Mouse (Mus musculus) cerebellum, adult 18-20 months (tissue): ENCODE measurements around the gene 4933402J07Rik.

ENCODE experiments used
- DNase-seq, 2 experiments: peaks; one replicate each; pipeline ENCODE4 v3.0.0; 2021

4933402J07Rik gene

GRCm38 (mm10) chr8:87563553-87563952 is at the start of gene 4933402J07Rik:
Gene 4933402J07Rik, plus strand, starts transcription at chr8:87563853.
- DNase-seq = no peak

DNA sequence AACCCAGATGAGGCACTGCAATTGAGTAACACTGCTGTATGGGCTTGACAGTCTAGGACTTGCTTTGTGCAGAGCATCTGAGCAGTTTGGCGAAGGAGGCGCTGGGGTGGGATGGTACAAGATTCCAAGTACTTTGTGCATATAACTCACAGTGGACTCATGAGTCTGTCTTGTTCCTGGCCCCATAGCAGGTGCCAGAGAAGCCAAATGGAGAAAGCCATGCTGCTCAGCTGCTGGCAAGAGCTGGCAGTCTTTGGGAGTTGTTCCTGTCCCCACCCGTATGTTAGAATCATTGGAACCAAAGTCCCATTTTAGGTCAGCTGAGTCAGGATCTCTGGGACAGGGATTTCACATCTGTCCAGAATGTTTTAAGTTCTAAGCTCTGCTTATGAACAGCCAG is 46.5 kb upstream of the 4933402J07Rik start:
- peak in 1 of 2 experiments; percentile 45 for DNase-seq

DNA sequence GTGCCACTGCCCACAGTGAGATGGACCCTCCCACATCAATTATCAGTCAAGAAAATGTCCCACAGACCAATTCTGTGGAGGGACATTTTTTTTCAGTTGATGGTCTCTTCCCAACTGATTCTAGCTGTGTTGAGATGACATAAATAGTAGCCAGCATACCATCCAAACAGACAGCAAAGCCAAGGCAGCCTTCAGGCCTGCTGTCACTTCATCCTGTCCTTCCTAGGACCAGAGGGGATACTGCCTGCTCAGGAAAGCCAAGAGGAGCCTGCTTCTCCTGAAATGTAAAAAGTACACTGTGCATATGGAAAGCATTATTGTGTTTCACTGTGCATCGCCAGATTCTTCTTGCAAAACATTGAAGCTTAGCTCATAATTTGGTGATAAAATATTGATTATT is 38.6 kb upstream of the 4933402J07Rik start:
- peak; percentile 24 to 42 for DNase-seq

DNA sequence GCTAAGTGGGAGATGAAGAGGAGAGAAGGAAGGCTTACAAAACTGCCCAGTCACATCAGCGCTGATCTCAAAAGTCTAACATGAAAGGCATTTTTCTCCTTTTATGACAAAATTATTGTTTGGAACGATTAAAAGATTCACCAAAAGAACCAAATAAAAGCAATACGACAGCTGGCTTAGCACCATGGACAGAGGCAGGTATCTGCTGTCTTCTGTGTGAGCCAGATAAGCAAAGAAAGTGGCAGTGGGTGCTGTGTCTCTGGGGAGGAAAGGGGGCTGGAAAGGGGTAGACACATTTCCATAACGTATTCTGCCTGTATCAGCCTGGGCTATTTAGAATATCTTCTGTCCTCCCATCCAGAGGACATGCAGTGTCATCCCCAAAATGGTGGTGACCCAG is 32.5 kb upstream of the 4933402J07Rik start:
- no peak for DNase-seq

GRCm38 (mm10) chr8:87533476-87533875 is 30.2 kb upstream of the 4933402J07Rik start:
- peak; percentile 22 to 27 for DNase-seq

GRCm38 (mm10) chr8:87534846-87535245 is 28.8 kb upstream of the 4933402J07Rik start:
- DNase-seq = peak; percentile 37 to 45

- peak; percentile 93 to 94 for DNase-seq
Measured at GRCm38 (mm10) chr8:87536615-87537329, 26.9 kb upstream of the 4933402J07Rik start.

DNA sequence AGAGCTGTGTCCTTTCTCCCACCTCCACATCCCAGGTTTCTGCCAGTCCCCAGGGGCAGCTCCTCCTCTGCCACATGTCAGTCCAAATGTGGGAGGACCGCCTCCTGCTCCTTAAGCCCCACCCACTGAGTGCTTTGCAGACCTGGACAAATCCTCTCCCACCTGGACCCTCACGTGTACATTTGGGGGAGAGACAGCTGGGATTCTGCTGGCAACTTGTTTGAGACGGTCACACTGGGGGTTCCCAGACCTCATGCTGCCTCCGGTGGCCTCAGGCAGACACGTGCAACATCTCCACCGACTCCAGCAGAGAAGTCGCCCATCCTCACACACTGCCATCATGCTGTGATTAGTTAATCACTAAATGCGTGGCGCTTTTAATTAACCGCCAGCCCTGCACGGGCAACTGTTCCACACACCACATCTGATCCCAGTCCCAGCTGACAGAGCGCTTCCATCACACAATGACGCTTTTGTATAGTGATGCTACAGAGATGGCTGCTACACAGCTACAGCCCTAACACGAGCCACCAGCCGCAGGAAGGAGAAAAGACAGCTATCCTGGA is 23.7 kb upstream of the 4933402J07Rik start:
- peak; percentile 46 to 56 for DNase-seq

DNA sequence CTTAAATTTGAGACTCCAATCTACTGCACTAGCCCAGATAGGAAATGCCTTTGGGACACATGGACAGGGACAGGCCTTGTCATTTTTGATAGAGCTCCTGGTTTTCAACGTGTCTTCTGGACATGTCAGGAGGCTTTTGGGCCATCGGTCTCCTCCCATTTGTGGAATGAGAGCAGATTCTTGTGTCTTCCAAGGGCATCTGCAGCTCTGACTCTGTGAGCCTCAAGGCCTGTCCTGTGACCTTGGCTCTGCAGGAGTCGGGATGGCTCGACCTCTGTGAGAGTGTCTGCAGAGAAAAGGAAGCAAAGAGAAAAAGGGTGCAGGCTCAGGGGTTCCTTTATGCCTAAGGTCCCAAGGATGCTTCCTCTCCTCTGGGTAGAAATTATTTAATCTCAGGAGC is 13.8 kb upstream of the 4933402J07Rik start:
- no peak for DNase-seq

GRCm38 (mm10) chr8:87552801-87553200 is 10.9 kb upstream of the 4933402J07Rik start:
- DNase-seq = no peak

DNA sequence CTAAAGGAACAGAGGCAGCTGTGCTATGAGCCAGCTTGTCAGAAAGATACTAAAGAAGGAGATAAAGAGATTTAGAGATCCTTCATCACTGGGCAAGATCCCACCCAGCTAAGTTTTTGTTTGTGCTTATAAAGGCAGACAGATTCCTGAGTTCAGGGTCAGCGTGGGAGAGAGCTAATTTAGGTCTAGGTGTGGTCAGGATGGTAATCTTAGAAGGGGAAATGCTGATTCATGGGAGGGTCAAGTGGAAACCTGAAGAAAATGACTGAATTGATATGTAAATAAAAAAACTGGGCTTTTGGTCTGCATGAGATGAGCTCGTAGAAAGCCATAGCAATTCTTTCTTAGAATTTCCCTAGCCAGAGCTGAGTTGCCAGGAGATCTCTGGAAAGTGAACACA is 2.9 kb upstream of the 4933402J07Rik start:
- DNase-seq = no peak

DNA sequence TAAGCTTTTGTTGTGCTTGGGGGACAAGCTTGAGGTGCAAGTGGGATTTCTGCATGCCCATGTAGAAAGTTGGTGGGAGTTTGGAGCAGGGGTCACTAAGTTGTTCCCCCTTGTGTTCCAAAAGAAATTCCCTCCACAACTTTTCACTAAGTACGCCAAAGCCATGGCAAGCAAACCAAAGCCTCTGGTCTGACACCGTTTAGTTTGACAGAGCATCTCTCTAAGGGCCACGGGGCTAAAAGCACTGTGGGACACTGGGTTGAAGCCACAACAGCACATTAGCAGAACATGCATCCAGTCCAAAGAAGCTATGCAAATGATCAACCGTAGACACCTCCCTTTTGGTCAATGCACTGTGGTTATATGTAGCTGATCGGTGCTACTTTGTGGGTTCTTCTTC is 5.5 kb downstream of the 4933402J07Rik start:
- DNase-seq = no peak

- no peak for DNase-seq
Measured at GRCm38 (mm10) chr8:87569706-87570563, 6.3 kb downstream of the 4933402J07Rik start.

- DNase-seq = no peak
Measured at GRCm38 (mm10) chr8:87570564-87570855, 6.9 kb downstream of the 4933402J07Rik start.

- DNase-seq = peak; percentile 21 to 33
Measured at GRCm38 (mm10) chr8:87570880-87571279, 7.2 kb downstream of the 4933402J07Rik start.

DNA sequence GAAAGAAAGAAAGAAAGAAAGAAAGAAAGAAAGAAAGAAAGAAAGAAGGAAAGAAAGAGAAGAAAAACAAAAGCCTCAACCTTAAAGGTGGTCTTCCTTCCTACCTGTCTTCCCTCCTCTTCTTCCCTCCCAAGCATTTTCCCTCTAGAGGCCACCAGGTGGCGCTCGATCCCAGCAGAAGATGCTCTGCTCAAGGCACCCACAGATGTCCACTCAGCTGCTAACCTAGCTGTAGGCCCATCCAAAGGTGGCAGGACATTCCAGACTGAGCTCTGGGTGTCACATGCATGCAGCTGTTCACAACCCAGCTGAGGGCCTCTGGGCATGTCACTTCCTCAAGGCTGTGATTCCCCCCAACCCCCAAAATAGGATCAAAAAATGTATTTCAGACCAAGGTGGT is 30.6 kb downstream of the 4933402J07Rik start:
- peak; percentile 78 to 88 for DNase-seq

DNA sequence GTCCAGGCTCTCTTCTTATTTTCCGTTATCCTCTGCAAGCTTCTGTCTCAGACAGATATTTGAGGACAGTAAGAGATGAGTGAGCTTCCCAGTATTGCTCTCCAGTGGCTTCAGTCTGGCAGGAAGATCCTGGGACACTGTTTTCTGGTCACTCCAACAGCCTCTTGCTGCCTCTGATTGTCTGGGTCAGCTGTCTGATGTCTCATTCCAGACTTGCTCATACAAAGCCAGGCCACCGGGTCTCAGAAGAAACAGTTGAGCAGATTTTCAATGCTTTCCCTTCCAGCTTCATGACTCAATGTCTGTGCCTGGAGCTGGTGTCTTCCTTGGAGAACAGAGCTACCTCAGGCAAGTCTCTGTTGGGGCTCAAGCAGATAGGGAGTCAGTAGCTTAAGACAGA is 39.1 kb downstream of the 4933402J07Rik start:
- no peak for DNase-seq

DNA sequence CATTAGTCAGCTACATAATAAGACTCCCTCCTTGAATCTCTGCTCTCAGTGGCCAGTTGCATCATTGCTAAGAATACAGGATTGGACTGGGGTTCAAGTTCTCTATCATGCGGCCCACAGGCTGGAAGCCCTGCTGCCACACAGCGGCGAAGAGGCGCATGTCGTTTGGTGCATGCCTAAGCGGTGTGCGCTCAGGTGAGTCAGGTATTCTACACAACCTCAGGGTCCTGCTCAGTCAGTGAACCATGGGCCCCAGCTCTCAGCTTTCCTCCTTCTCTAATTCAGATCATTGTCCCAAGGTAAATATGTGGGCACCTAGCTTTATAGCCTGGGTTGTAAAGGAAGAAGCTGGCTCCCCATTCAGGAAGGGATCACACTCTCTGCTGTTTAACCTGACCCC is 45.5 kb downstream of the 4933402J07Rik start:
- DNase-seq = no peak

DNA sequence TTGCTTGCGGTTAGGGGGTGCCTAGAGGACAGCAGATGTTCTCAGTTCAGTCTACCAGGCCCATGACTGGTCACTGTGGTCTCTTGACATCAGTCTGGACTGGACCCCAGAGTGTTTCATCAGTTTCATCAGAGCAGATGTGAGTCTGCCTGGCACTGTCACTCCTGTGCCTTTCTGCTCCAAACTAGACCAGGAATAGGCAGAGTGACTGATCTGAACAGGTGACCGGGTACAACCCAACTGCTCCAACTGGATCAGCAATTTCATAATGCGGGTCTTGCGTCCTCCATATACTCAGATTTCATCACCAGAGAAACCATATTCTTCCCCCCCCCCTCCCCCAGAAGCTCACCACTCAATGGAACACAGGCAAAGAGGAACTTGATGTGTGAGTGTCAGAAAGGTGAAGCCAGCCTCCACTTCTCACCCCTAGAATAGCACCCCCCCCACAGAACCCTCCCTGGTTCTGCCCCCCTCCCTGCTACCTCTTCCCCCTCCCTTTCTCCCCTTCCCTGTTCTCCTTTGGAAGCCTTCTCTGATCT is 46.1 kb downstream of the 4933402J07Rik start:
- no peak for DNase-seq

DNA sequence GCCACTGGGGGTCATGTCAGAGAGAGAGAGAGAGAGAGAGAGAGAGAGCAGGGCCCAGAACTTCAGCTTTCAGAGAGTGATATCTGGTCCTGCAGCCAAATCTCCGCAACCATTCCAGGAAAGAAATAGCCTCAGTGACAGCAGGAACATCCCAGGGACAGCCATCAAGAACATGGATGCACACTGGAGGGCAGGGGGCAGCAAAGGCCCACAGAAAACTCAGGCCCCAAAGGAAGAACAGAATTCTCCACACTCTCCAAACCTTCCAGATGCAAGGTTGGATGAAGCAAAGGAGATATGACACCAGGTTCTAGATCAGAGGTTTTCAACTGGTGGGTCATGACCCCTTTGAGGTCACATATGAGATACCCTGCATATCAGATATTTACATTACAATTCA is 50.0 kb downstream of the 4933402J07Rik start:
- no peak for DNase-seq

DNA sequence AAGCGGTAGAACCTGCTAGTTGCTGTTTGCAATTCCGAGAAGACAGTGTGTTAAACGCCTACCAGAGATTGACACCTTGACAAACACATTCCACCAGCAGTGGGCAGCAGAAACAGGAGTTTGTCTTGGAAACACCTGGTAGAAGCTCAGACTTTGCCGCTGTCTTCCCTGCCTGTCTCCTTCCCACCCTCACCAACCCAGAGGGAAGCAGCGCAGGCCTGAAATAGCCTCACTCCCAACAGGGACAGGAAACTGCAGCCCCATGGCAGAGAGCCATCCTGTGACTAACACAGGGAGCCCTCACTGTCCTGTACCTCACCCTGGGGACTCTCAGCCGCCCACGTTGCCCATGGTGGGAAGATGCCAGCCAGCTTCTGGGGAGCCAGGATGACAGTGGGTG is 55.5 kb downstream of the 4933402J07Rik start:
- peak; percentile 75 to 76 for DNase-seq

GRCm38 (mm10) chr8:87619529-87619928 is 55.9 kb downstream of the 4933402J07Rik start:
- DNase-seq = no peak

DNA sequence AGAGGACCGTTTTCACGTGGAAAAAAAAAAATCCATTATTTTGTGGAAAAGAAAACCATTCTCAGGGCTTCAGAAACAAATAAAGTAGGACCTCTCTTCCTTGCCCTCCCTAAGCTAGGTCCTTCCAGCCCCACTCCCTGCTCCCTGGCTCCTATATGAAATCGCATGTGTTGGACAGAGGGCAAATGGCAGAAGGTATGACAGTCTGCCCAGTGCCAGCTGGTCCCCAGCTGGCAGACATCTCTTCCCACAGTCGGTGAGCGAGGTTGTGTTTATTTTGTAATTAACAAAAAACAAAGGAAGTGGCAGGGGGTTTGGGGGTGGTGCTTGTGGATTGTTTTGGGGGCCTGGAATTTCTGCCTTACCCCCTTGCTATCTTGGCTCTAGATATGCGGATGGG is 56.6 kb downstream of the 4933402J07Rik start:
- peak; percentile 69 for DNase-seq

DNA sequence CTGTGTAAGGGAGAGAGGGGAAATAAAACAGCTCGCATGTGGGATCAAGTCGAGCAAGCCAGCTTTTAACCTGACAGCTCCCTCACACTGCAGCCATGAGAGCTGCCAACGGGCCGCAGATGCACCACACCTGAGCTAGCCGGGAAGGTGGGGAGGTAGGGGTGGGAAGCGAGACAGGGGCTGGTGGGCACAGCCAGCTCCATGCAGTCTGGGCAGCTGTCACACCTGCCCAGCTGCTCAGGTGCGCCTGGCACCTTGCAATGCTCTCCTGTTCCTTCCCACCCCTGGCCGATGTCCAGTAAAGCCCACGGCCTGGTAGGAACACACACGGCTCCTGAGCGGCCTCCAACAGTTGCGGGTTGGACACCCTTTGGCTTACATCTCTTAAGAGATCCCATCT is 57.5 kb downstream of the 4933402J07Rik start:
- DNase-seq = peak in 1 of 2 experiments; percentile 5
